Mouse (Mus musculus): Measurements from ENCODE around the gene Nop14. TPM values are rescaled to one million over a fixed set of nuclear protein-coding genes. Genes with fewer than 3 reads are reported as not detected.

The Nop14 gene
- 10 to 100 TPM; 44.3 to 49.8 TPM for polyA plus RNA-seq (2017; shearing (Covaris generic))

GRCm38 (mm10) chr5:34659686-34660590, at the start of gene Nop14, which contains the start of gene Grk4:
Nop14 (minus strand) TSS chr5:34660148.
Grk4 (plus strand) TSS chr5:34660379.

GRCm38 (mm10) chr5:34636481-34637287, 23.3 kb downstream of the Nop14 start, which contains the start of gene Mfsd10:
Mfsd10 (minus strand) TSS chr5:34637212.

Other genes with a start within 250 kb of the Nop14 start
- 10 to 100 TPM; 37.4 to 43.7 TPM for gene Tnip2, start 146.2 kb downstream of the Nop14 start, polyA plus RNA-seq (2017; shearing (Covaris generic))
- gene Sh3bp2, start 134.3 kb downstream of the Nop14 start, polyA plus RNA-seq (2017; shearing (Covaris generic)): 10 to 100 TPM; 10.0 to 12.0 TPM
- gene Add1, start 86.5 kb downstream of the Nop14 start, polyA plus RNA-seq (2017; shearing (Covaris generic)): 100 to 1,000 TPM; 219 to 282 TPM
- gene Mfsd10, start 22.9 kb downstream of the Nop14 start, polyA plus RNA-seq (2017; shearing (Covaris generic)): 10 to 100 TPM; 70.8 to 95.4 TPM
- gene Grk4, start 231 bp upstream of the Nop14 start, polyA plus RNA-seq (2017; shearing (Covaris generic)): 10 to 100 TPM in 1 of 2 experiments, 1 to 10 TPM in 1; 8.9 to 11.0 TPM
- gene Htt, start 101.6 kb upstream of the Nop14 start, polyA plus RNA-seq (2017; shearing (Covaris generic)): 10 to 100 TPM; 19.1 to 23.2 TPM
- gene Msantd1, start 247.9 kb upstream of the Nop14 start, polyA plus RNA-seq (2017; shearing (Covaris generic)): 1 to 10 TPM in 1 of 2 experiments, under 1 TPM in 1; 0.95 to 1.7 TPM

All from inflammation-experienced regulatory T-cells (primary cell).